Mouse (Mus musculus): Measurements from ENCODE around the gene Wdhd1. TPM values are rescaled to one million over a fixed set of nuclear protein-coding genes. Genes with fewer than 3 reads are reported as not detected.

Gene Wdhd1
- polyA plus RNA-seq, 1 experiment from 2014 or later = 18.1 TPM

- Histone ChIP-seq H3K9me3 (no peaks in the 10 kb centered on the region), H3K4me1 (peaks cover 22% of the 10 kb centered on the region), H3K27me3 (replicated peaks) (no peaks in the 10 kb centered on the region), H3K4me3 (no peak overlapping the region), H3K4me2 (no peak overlapping the region), H3K27ac (no peak overlapping the region), H3K36me3 (replicated peaks) (peaks cover 12% of the 10 kb centered on the region), H3K9ac (no peak overlapping the region)
- no peak for ATAC-seq (replicated peaks)
- WGBS = 84% methylated on average over 3 of the region's 3 CpGs
Observed at GRCm38 (mm10) chr14:47273751-47274150, 2.9 kb downstream of the Wdhd1 start.

DNA sequence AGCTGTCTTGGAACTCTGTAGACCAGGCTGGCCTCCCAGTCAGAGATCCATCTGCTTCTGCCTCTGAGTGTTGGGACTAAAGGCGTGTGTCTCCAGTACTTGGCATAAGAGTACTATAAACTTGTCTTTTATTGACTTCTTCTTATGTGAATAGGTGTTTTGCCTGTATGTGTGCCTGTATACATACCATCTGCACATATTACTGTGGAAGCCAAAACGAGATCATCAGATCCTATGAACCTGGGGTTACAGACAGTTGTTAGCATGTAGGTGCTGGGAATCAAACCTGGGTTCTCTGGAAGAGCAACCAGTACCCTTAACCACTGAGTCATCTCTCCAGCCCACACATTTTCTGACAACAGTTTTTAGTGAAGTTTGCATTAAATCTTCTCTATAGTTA, 7.0 kb downstream of the Wdhd1 start:
- no peak for ATAC-seq (replicated peaks)
- no peaks in the 10 kb centered on the region for H3K9me3 ChIP-seq
- no peaks in the 10 kb centered on the region for H3K27me3 ChIP-seq (replicated peaks)
- no peak overlapping the region for H3K4me2 ChIP-seq
- no peak overlapping the region for H3K4me3 ChIP-seq
- peaks cover 5% of the 10 kb centered on the region; the same call in 1 of the 2 replicates for H3K4me1 ChIP-seq
- peaks cover 21% of the 10 kb centered on the region for H3K36me3 ChIP-seq (replicated peaks)
- H3K9ac ChIP-seq = no peak overlapping the region
- WGBS = 95% methylated on average over 2 of the region's 2 CpGs
- no peak overlapping the region for H3K27ac ChIP-seq

DNA sequence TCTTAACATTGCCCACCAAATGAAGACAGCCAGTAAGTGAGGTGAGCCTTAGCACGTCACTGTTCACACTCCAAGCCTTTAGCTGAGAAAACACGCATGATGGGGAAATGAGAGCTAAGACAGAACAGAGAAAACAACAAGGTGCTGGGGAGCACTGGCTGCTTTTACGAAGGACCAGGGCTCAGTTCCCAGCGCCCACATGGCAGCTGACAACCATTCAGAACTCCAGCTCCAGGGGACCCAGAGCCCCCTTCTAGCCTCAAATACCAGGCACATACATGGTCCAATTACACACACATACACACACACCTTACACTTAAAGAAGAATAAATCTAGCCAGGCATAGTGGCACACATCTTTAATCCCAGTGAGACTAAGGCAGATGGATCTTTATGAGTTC, 7.6 kb downstream of the Wdhd1 start:
- no peak for ATAC-seq (replicated peaks)
- no peak overlapping the region for H3K4me2 ChIP-seq
- no peak overlapping the region for H3K9ac ChIP-seq
- H3K27ac ChIP-seq = no peak overlapping the region
- H3K36me3 ChIP-seq (replicated peaks) = peaks cover 21% of the 10 kb centered on the region
- no peak overlapping the region for H3K4me3 ChIP-seq
- 97% methylated on average over 4 of the region's 4 CpGs for WGBS
- no peaks in the 10 kb centered on the region for H3K4me1 ChIP-seq
- H3K9me3 ChIP-seq = no peaks in the 10 kb centered on the region
- no peaks in the 10 kb centered on the region for H3K27me3 ChIP-seq (replicated peaks)

- Histone ChIP-seq H3K27me3 (replicated peaks) (no peaks in the 10 kb centered on the region), H3K27ac (no peak overlapping the region), H3K9ac (no peak overlapping the region), H3K4me2 (no peak overlapping the region), H3K4me3 (no peak overlapping the region), H3K9me3 (no peaks in the 10 kb centered on the region), H3K4me1 (no peaks in the 10 kb centered on the region), H3K36me3 (replicated peaks) (peaks cover 20% of the 10 kb centered on the region)
- no peak for ATAC-seq (replicated peaks)
- WGBS = 97% methylated on average over 8 of the region's 8 CpGs
Observed at GRCm38 (mm10) chr14:47265829-47266228, 10.8 kb downstream of the Wdhd1 start.

- H3K27me3 ChIP-seq (replicated peaks) = no peaks in the 10 kb centered on the region
- H3K9me3 ChIP-seq = no peaks in the 10 kb centered on the region
- H3K27ac ChIP-seq = no peak overlapping the region
- ATAC-seq (replicated peaks) = no peak
- H3K4me2 ChIP-seq = no peak overlapping the region
- no peak overlapping the region for H3K4me3 ChIP-seq
- H3K4me1 ChIP-seq = no peaks in the 10 kb centered on the region
- 95% methylated on average over 3 of the region's 3 CpGs for WGBS
- H3K36me3 ChIP-seq (replicated peaks) = peaks cover 18% of the 10 kb centered on the region
- H3K9ac ChIP-seq = no peak overlapping the region
Observed at GRCm38 (mm10) chr14:47264866-47265265, 11.8 kb downstream of the Wdhd1 start.

- Histone ChIP-seq H3K36me3 (replicated peaks) (peaks cover 10% of the 10 kb centered on the region), H3K27me3 (replicated peaks) (no peaks in the 10 kb centered on the region), H3K4me3 (no peak overlapping the region), H3K4me2 (no peak overlapping the region), H3K9me3 (no peaks in the 10 kb centered on the region), H3K4me1 (no peaks in the 10 kb centered on the region), H3K27ac (no peak overlapping the region), H3K9ac (no peak overlapping the region)
- ATAC-seq (replicated peaks) = no peak
- 84% methylated on average over 6 of the region's 6 CpGs for WGBS
Observed at GRCm38 (mm10) chr14:47249839-47250238, 26.8 kb downstream of the Wdhd1 start.

DNA sequence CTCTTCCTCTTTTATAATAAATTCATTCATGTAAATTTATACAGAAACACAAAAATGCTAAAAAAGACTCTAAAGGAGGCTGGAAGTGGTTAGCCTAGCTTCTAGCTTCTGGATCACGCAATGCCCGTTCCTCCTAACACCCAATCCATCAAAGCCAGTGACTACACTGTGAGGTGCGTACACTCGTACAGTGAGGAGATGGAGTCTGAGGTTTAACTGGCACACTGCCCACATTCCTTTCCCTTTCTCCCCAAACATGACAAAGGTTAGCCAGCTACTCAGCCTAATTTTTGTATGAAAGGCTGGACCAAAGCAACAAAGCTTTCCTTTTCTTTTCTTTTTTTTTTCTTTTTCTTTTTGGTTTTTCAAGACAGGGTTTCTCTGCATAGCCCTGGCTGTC, 33.9 kb downstream of the Wdhd1 start:
- Histone ChIP-seq H3K36me3 (replicated peaks) (peaks cover 22% of the 10 kb centered on the region), H3K4me3 (no peak overlapping the region)

DNA sequence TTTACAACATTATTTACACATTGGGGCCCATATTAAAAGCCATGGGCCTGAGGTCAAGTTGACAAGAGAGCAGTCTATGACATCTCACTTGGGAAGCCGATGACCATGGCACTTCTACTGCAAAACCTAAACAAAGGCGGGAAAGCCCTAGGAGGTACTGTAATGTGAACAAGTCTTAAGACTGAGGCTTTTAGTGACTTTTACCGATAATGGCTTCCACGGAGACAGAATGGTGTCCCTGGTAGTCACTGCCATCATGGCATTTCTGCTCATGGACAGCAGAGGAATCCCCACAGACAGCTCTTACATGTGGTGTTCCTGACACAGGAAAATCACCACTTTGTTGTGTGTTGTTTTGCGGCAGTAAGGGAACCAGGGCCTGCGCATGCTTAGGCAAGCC, 35.6 kb downstream of the Wdhd1 start:
- Histone ChIP-seq H3K4me2 (no peak overlapping the region), H3K4me3 (no peak overlapping the region), H3K27ac (no peak overlapping the region), H3K36me3 (replicated peaks) (peaks cover 12% of the 10 kb centered on the region; the same call in 1 of the 2 replicates), H3K27me3 (replicated peaks) (no peaks in the 10 kb centered on the region), H3K9ac (no peak overlapping the region), H3K9me3 (no peaks in the 10 kb centered on the region), H3K4me1 (no peaks in the 10 kb centered on the region)
- 96% methylated on average over 6 of the region's 6 CpGs for WGBS
- no peak for ATAC-seq (replicated peaks)

More for the DNA sequence above, 33.9 kb downstream of the Wdhd1 start:
- no peak overlapping the region for H3K9ac ChIP-seq
- WGBS = 76% methylated on average over 4 of the region's 4 CpGs
- H3K27ac ChIP-seq = no peak overlapping the region
- no peaks in the 10 kb centered on the region for H3K9me3 ChIP-seq
- no peaks in the 10 kb centered on the region for H3K4me1 ChIP-seq
- H3K27me3 ChIP-seq (replicated peaks) = no peaks in the 10 kb centered on the region
- no peak overlapping the region for H3K4me2 ChIP-seq
- ATAC-seq (replicated peaks) = no peak

- H3K36me3 ChIP-seq (replicated peaks) = peaks cover 12% of the 10 kb centered on the region; the same call in 1 of the 2 replicates
- no peaks in the 10 kb centered on the region for H3K9me3 ChIP-seq
- H3K27me3 ChIP-seq (replicated peaks) = no peaks in the 10 kb centered on the region
- H3K4me3 ChIP-seq = no peak overlapping the region
- H3K4me2 ChIP-seq = no peak overlapping the region
- ATAC-seq (replicated peaks) = no peak
- no peak overlapping the region for H3K27ac ChIP-seq
- WGBS = 100% methylated on average over 1 of the region's 1 CpGs
- no peak overlapping the region for H3K9ac ChIP-seq
- no peaks in the 10 kb centered on the region for H3K4me1 ChIP-seq
Observed at GRCm38 (mm10) chr14:47240600-47240999, 36.1 kb downstream of the Wdhd1 start.

DNA sequence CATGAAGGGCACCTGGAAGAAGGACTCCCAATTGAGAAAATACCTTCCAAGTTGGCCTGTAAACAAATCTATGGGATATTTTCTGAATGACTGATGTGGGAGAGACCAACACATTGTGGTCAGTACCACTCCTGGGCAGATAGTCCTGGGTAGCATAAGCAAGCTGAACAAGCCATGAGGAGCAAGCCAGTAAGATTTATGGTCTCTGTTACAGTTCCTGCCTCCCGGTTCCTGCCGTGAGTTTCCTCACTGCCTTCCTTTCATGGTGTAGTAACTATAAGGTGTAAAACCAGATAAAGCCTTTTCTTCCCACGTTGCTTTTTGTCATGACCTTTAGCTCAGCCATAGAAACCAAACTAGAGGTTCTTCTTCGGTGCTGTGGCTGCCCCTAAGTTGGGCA, 39.4 kb downstream of the Wdhd1 start:
- H3K27me3 ChIP-seq (replicated peaks) = no peaks in the 10 kb centered on the region
- no peak for ATAC-seq (replicated peaks)
- no peaks in the 10 kb centered on the region for H3K9me3 ChIP-seq
- H3K9ac ChIP-seq = no peak overlapping the region
- no peak overlapping the region for H3K4me2 ChIP-seq
- no peak overlapping the region for H3K4me3 ChIP-seq
- H3K27ac ChIP-seq = no peak overlapping the region
- H3K4me1 ChIP-seq = no peaks in the 10 kb centered on the region
- H3K36me3 ChIP-seq (replicated peaks) = no peaks in the 10 kb centered on the region
- WGBS = 88% methylated on average over 4 of the region's 4 CpGs

DNA sequence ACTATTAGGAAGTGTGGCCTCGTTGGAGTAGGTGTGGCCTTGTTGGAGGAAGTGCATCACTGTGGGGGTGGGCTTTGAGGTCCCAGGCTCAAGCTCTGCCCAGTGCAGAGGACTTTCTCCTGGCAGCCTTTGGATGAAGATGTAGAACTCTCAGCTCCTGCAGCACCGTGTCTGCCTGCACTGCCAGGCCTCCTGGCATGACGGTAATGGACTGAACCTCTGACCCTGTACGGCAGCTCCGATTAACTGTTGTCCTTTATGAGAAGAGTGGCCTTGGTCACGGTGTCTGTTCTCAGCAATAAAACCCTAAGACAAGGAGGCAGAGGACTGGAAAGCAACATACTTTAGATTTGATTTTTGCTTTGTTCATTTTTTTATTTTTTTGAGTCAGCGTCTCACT, 40.2 kb downstream of the Wdhd1 start:
- Histone ChIP-seq H3K4me1 (no peaks in the 10 kb centered on the region), H3K36me3 (replicated peaks) (no peaks in the 10 kb centered on the region), H3K4me2 (no peak overlapping the region), H3K4me3 (no peak overlapping the region), H3K9me3 (no peaks in the 10 kb centered on the region), H3K9ac (no peak overlapping the region), H3K27me3 (replicated peaks) (no peaks in the 10 kb centered on the region), H3K27ac (no peak overlapping the region)
- 97% methylated on average over 7 of the region's 7 CpGs for WGBS
- ATAC-seq (replicated peaks) = no peak

- no peak overlapping the region for H3K4me2 ChIP-seq
- no peak overlapping the region for H3K27ac ChIP-seq
- WGBS = 62% methylated on average over 5 of the region's 5 CpGs
- H3K27me3 ChIP-seq (replicated peaks) = no peaks in the 10 kb centered on the region
- H3K4me3 ChIP-seq = no peak overlapping the region
- no peak overlapping the region for H3K9ac ChIP-seq
- ATAC-seq (replicated peaks) = no peak
- H3K36me3 ChIP-seq (replicated peaks) = no peaks in the 10 kb centered on the region
- no peaks in the 10 kb centered on the region for H3K9me3 ChIP-seq
- no peaks in the 10 kb centered on the region for H3K4me1 ChIP-seq
Observed at GRCm38 (mm10) chr14:47234526-47235250, 42.0 kb downstream of the Wdhd1 start.

- WGBS = 91% methylated on average over 3 of the region's 3 CpGs
- Histone ChIP-seq H3K4me2 (no peak overlapping the region), H3K9me3 (no peaks in the 10 kb centered on the region), H3K36me3 (replicated peaks) (no peaks in the 10 kb centered on the region), H3K27me3 (replicated peaks) (no peaks in the 10 kb centered on the region), H3K4me1 (no peaks in the 10 kb centered on the region), H3K4me3 (no peak overlapping the region), H3K9ac (no peak overlapping the region), H3K27ac (no peak overlapping the region)
- no peak for ATAC-seq (replicated peaks)
Observed at GRCm38 (mm10) chr14:47234032-47234431, 42.6 kb downstream of the Wdhd1 start.
